Mouse (Mus musculus) heart, adult 2 months (tissue): ENCODE data around the gene Ly6g6f. TPM values are rescaled to one million over a fixed set of nuclear protein-coding genes. Genes with fewer than 3 reads are reported as not detected.

Experiments
- DNase-seq, 2 experiments: peaks; one replicate each; pipeline ENCODE4 v3.0.0; 2021
- H3K27ac ChIP-seq: fragments of 200-600 bp; 2 replicates; pipeline ENCODE4 v1.8.1; 2022
- H3K27me3 ChIP-seq: fragments of 200-500 bp; 2 replicates; pipeline ENCODE4 v1.6.1; 2012; ENCODE audit warnings: mild to moderate bottlenecking, low read length, inconsistent platforms, mixed read lengths; ENCODE audit not compliant: control insufficient read depth, insufficient read depth
- H3K36me3 ChIP-seq: fragments of 200-500 bp; 2 replicates; pipeline ENCODE4 v1.6.1; 2012; ENCODE audit warnings: low read length, inconsistent platforms; ENCODE audit not compliant: control insufficient read depth, insufficient read depth
- H3K4me1 ChIP-seq: fragments of 200-500 bp; 2 replicates; pipeline ENCODE4 v1.6.1; 2011; ENCODE audit warnings: low read length; ENCODE audit not compliant: control insufficient read depth, insufficient read depth
- H3K4me3 ChIP-seq: fragments of 200-600 bp; 2 replicates; pipeline ENCODE4 v1.8.1; 2022
- H3K79me2 ChIP-seq: fragments of 200-500 bp; replicated peaks from 2 replicates; pipeline ENCODE4 v1.6.1; 2012; ENCODE audit warnings: mild to moderate bottlenecking, inconsistent platforms, low read length, moderate library complexity, mixed read lengths; ENCODE audit not compliant: control insufficient read depth, insufficient read depth
- H3K9ac ChIP-seq: fragments of 200-500 bp; 2 replicates; pipeline ENCODE4 v1.6.1; 2012; ENCODE audit warnings: low read depth, mild to moderate bottlenecking, control low read depth, inconsistent platforms, low read length, mixed read lengths
- CTCF ChIP-seq: fragments of 200-600 bp; IDR thresholded peaks from 2 replicates; pipeline ENCODE4 v1.8.1; 2022; ENCODE audit warnings: antibody characterized with exemption, mild to moderate bottlenecking, moderate library complexity
- EP300 ChIP-seq: fragments of 200-500 bp; IDR thresholded peaks from 2 replicates; pipeline ENCODE4 v1.6.1; 2011; ENCODE audit warnings: low read depth, low read length, control low read depth; ENCODE audit not compliant: insufficient read depth
- POLR2A ChIP-seq: fragments of 200-500 bp; IDR thresholded peaks from 2 replicates; pipeline ENCODE4 v1.6.1; 2011; ENCODE audit warnings: mild to moderate bottlenecking, low read depth, low read length, control low read depth; ENCODE audit not compliant: insufficient read depth
- WGBS: fragments of 180-500 bp; shearing (Covaris S2); methylation state at CpG from one replicate; pipeline ENCODE4 v1.1.7; 2018; 5-methylcytosine and 5-hydroxymethylcytosine counted together
- intact Hi-C: fragments of 180-260 bp; cut with DNase I; formaldehyde crosslinking; loops from one replicate; pipeline ENCODE4 v1.15.1; 2025
- polyA plus RNA-seq: library from polyadenylated mRNA; depleted of rRNA; stranded (reverse); fragments of >200 nt; gene quantifications from 2 replicates; pipeline ENCODE4 v1.2.3, GENCODE M21; 2012
- total RNA-seq, 2 experiments: library from RNA; stranded (reverse); gene quantifications; 2 replicates each; pipeline ENCODE4 v1.2.3; 2021

Ly6g6f gene
- total and polyA plus RNA-seq, 3 experiments: 0.27 TPM; not detected in 2

DNA sequence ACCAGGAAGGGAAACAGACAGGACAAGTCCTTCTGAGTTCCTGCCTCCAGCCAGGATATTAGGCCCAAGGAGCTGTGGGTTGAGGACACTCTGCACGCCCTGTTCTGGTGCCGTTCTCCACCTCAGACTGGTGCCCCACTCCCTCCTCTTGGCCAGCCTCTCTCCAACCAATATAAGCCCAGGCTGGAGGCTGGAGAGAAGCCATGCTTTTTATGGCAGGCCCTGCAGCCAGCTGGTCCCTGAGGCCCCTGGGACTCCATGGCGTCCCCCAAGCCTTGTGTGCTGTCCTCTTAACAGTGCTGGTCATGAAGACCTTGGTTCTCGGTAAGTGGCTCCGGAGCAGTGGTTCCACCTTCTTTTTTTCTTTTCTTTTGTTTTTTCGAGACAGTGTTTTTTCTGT is 22.7 kb upstream of the Ly6g6f start, which contains the start of gene Ly6g5c:
Gene Ly6g5c (plus strand): TSS at position 183 of the 400 bp plus-strand sequence.
- intact Hi-C loops: no loop called here
- H3K9ac ChIP-seq: no peak within 1 kb of the TSS
- no peak within 1 kb of the TSS for H3K4me3 ChIP-seq
- no peak for TF ChIP-seq CTCF
- TF ChIP-seq POLR2A: no peak
- no peak for TF ChIP-seq EP300
- H3K27ac ChIP-seq: no peak within 1 kb of the TSS
- WGBS: 73% methylated on average over 6 of the region's 6 CpGs
- no peaks in the 10 kb centered on the region for H3K36me3 ChIP-seq
- no peaks in the 10 kb centered on the region for H3K79me2 ChIP-seq
- no peak for DNase-seq
- peaks cover 2% of the 10 kb centered on the region for H3K4me1 ChIP-seq
- no peaks in the 10 kb centered on the region for H3K27me3 ChIP-seq

DNA sequence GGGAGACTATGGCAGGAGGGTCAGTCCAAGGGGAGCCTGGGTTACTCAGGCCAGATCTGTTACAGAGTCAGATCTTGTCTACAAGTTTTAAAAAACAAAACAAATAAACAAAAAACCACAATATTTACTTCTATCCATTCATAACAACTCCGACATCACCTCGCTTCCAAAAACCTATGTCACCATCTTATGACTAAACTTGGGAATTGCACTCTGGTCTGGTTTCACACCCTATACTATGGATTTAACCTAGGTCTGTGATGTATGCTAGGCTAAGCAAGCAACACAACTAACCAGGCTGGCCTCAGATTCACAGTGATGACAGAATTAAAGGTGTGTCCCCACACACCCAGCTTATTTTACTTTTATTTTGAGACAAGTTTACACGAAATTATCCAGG is 21.1 kb upstream of the Ly6g6f start:
- TF ChIP-seq CTCF: no peak
- no peak for TF ChIP-seq POLR2A
- no peak for TF ChIP-seq EP300
- no peak for DNase-seq
- Histone ChIP-seq H3K27ac (no peak overlapping the region), H3K79me2 (no peaks in the 10 kb centered on the region), H3K36me3 (no peaks in the 10 kb centered on the region), H3K27me3 (no peaks in the 10 kb centered on the region), H3K4me3 (no peak overlapping the region), H3K9ac (no peak overlapping the region), H3K4me1 (no peaks in the 10 kb centered on the region; the same call in 1 of the 2 replicates)
- intact Hi-C loops: loop anchor here (1.0 kb wide), 1 partner anchor 85 kb away; no protein-coding TSS in a partner anchor
- WGBS: 64% methylated on average over 3 of the region's 3 CpGs

DNA sequence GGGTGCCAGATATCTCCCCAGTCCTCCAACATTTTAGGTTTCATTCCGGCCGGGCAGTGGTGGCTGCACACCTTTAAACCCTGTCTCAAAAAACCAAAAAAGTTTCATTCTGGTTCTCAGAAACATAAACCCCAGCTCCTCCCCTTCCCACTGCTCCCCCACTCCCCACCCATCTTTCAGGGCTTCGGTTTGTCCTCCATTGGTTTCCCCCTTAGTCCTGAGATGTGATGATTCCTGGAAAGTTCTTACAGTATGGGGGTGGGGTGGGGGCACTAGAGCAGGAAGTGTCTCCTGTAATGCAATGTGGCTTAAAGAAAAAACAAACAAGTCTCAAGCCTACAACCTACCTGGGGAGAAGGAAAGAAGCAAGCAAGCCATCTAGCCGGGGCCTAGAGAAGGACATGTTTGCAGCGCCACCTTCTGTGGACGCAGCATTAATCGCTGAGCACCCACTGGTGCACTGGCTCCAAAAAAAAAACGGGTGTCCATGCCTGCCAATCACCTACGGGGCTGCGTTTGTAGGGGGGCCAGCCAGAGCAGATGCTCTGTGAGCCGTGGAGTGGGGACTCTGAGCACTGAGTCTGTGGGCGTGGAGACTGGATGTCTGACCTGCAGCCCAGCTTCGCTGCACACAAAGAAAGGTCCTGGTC is 20.5 kb upstream of the Ly6g6f start:
- 31% methylated on average over 13 of the region's 13 CpGs for WGBS
- H3K27me3 ChIP-seq: no peaks in the 10 kb centered on the region
- H3K27ac ChIP-seq: no peak overlapping the region
- no peak for TF ChIP-seq EP300
- peak; percentile 64 for TF ChIP-seq CTCF
- H3K79me2 ChIP-seq: no peaks in the 10 kb centered on the region
- H3K36me3 ChIP-seq: no peaks in the 10 kb centered on the region
- intact Hi-C loops: loop anchor here (1.0 kb wide), 1 partner anchor 85 kb away; no protein-coding TSS in a partner anchor
- H3K4me3 ChIP-seq: no peak overlapping the region
- no peak overlapping the region for H3K9ac ChIP-seq
- no peak for DNase-seq
- H3K4me1 ChIP-seq: no peaks in the 10 kb centered on the region

DNA sequence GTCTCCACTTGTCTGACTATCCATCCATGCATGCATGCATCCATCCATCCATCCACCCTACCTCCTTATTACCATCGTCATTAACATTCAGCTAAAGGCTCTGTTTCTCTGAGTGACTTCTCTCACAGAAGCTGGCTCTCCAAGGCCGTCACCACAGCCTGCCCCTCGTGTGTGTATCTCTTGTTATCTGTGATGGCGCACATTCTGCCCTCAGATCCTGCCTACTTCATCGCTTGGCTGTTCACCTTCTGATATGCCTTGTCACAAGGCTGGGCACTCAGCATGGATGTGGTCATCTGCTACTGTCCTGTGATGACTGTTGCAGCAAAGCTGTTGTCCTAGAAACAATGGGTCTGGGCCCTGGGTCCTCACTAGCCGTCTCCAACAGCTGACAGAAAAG is 19.3 kb upstream of the Ly6g6f start:
- Histone ChIP-seq H3K4me3 (no peak overlapping the region), H3K27ac (no peak overlapping the region), H3K9ac (no peak overlapping the region), H3K4me1 (no peaks in the 10 kb centered on the region), H3K36me3 (no peaks in the 10 kb centered on the region), H3K27me3 (no peaks in the 10 kb centered on the region), H3K79me2 (no peaks in the 10 kb centered on the region)
- no peak for DNase-seq
- TF ChIP-seq EP300 (no peak), CTCF (no peak), POLR2A (no peak)
- intact Hi-C loops: no loop called here
- 73% methylated on average over 6 of the region's 6 CpGs for WGBS

DNA sequence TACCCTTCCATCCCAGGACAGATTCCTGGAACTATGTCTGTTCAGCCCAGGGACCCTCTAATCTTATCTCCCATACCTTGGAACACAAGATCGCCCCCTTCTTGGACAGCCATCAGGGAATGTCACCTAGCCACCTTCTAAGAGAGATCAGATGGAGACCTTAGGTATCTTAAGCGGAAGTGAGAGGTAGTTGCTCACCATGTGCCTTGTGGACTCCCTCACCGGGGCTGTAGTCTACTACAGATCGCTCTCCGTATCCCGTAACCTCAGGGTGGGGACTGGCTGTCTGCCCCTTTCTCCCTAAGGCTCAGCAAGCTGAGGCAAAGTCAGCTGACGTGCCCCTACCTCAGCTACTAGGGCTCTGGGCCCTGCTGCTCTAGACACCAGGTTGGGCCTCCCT is 18.7 kb upstream of the Ly6g6f start:
- no peaks in the 10 kb centered on the region for H3K4me1 ChIP-seq
- H3K4me3 ChIP-seq: no peak overlapping the region
- no peak for DNase-seq
- intact Hi-C loops: no loop called here
- WGBS: 90% methylated on average over 7 of the region's 7 CpGs
- H3K27me3 ChIP-seq: no peaks in the 10 kb centered on the region
- no peak for TF ChIP-seq CTCF
- TF ChIP-seq EP300: no peak
- TF ChIP-seq POLR2A: no peak
- H3K27ac ChIP-seq: no peak overlapping the region
- H3K9ac ChIP-seq: no peak overlapping the region
- no peaks in the 10 kb centered on the region for H3K79me2 ChIP-seq
- H3K36me3 ChIP-seq: no peaks in the 10 kb centered on the region

DNA sequence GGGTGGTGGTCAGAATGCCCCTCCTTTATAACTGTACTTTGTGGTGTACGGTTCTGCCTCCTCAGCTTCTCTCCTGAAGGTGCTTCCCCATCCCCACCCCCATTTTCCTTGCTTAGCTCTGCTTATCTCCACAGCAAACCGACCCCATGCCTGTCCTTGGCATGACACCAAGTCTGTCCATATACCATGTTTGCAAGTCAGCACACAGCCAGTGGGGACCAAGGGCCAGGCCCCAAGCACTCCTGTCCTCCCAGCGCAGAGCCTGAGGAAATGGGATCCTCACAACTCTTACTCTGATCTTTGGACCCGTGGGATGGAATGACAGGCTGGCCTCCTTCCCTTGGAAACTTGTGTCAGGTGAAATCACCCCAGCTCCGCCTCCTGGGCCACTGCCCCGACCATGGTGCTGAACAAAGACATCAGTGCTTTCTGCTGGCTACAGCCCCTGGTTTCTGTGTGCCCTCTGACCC is 17.8 kb upstream of the Ly6g6f start:
- Histone ChIP-seq H3K36me3 (no peaks in the 10 kb centered on the region), H3K27me3 (no peaks in the 10 kb centered on the region), H3K9ac (no peak overlapping the region), H3K4me3 (no peak overlapping the region), H3K27ac (no peak overlapping the region), H3K4me1 (no peaks in the 10 kb centered on the region), H3K79me2 (no peaks in the 10 kb centered on the region)
- no peak for DNase-seq
- WGBS: 47% methylated on average over 6 of the region's 6 CpGs
- no peak for TF ChIP-seq CTCF
- TF ChIP-seq POLR2A: no peak
- TF ChIP-seq EP300: no peak
- intact Hi-C loops: no loop called here
